Mouse (Mus musculus) neural tube, embryonic 11.5 days (tissue): ENCODE data around the gene Mpg. TPM values are rescaled to one million over a fixed set of nuclear protein-coding genes. Genes with fewer than 3 reads are reported as not detected.

Experiments used
- ATAC-seq: fragments of 200-750 bp; cut with Nextera tagmentation; 2 replicates; pipeline ENCODE4 v1.8.0; 2017; ENCODE audit warnings: moderate number of reproducible peaks, mild to moderate bottlenecking, moderate TSS enrichment, moderate library complexity; ENCODE audit not compliant: insufficient read depth, low FRiP score, low TSS enrichment
- DNase-seq: peaks from one replicate; pipeline ENCODE4 v3.0.0-alpha.2; 2015; ENCODE audit warnings: low spot score
- H3K27ac ChIP-seq: fragments of 300-500 bp; sonication (generic); 2 replicates; pipeline ENCODE4 v1.5.1; 2014; ENCODE audit warnings: low read depth, mild to moderate bottlenecking, low read length
- H3K27me3 ChIP-seq: fragments of 300-500 bp; sonication (generic); 2 replicates; pipeline ENCODE4 v1.6.1; 2014; ENCODE audit warnings: mild to moderate bottlenecking, low read length, mixed read lengths; ENCODE audit not compliant: control insufficient read depth, insufficient read depth
- H3K36me3 ChIP-seq: fragments of 300-500 bp; sonication (generic); 2 replicates; pipeline ENCODE4 v1.6.1; 2014; ENCODE audit warnings: mild to moderate bottlenecking, low read length, moderate library complexity, mixed read lengths; ENCODE audit not compliant: control insufficient read depth, insufficient read depth
- H3K4me1 ChIP-seq: fragments of 300-500 bp; sonication (generic); 2 replicates; pipeline ENCODE4 v1.6.1; 2014; ENCODE audit warnings: low read length, mixed read lengths; ENCODE audit not compliant: control insufficient read depth, insufficient read depth
- H3K4me2 ChIP-seq: fragments of 300-500 bp; sonication (generic); 2 replicates; pipeline ENCODE4 v1.6.1; 2014; ENCODE audit warnings: low read depth, mild to moderate bottlenecking, moderate library complexity
- H3K4me3 ChIP-seq: fragments of 300-500 bp; sonication (generic); 2 replicates; pipeline ENCODE4 v1.5.1; 2014; ENCODE audit warnings: low read depth, low read length
- H3K9ac ChIP-seq: fragments of 300-500 bp; sonication (generic); 2 replicates; pipeline ENCODE4 v1.6.1; 2014; ENCODE audit warnings: mild to moderate bottlenecking, low read length
- H3K9me3 ChIP-seq: fragments of 300-500 bp; sonication (generic); 2 replicates; pipeline ENCODE4 v1.6.1; 2016; ENCODE audit warnings: low read length; ENCODE audit not compliant: control insufficient read depth
- WGBS: fragments of 180-500 bp; shearing (Covaris S2); extraction: QIAGEN DNeasy Blood & Tissue Kit; methylation state at CpG from one replicate; pipeline ENCODE4 v1.1.7; 2014; 5-methylcytosine and 5-hydroxymethylcytosine counted together
- polyA plus RNA-seq: library from polyadenylated mRNA; unstranded; fragments of >200 nt; fragmentation: Nextera tagmentation; extraction: Ambion mirVana; gene quantifications from 2 replicates; pipeline ENCODE4 v1.2.1, GENCODE M21; 2014

The Mpg gene
- polyA plus RNA-seq, 1 experiment from 2014 or later = 29.4 TPM

DNA sequence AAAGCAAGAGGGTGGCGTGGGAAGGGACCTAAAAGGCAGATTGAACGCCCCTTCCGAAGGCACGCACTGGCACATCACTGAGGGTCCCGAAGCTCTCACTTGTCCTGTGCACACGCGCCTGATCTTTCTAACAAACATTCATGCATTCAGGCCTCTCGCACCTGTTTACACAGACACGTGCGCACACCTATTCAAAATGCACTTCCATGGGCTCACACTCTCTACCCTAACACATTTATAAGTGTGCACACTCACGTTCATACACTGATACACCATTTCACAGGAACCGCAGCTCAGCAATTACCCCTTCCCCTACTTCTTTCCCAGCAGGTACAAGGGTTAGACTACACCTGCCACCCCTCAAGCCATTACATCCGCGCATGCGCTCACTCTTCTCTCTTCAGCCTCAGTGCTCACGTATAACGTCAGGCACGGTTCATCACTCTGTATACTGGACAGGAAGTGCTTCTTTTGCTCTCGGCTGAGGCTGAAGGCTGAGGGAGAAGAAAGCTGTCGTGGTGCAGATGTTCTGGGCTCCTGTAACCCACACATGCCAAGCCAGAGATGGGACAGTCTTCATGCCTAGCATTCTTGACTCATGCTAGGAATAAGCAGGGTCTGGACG is 3.6 kb upstream of the Mpg start:
- DNase-seq = no peak
- Histone ChIP-seq H3K27me3 (peaks cover 6% of the 10 kb centered on the region; the same call in 1 of the 2 replicates), H3K36me3 (no peaks in the 10 kb centered on the region), H3K9me3 (no peaks in the 10 kb centered on the region), H3K4me2 (peak overlapping the region; percentile 99), H3K27ac (no peak overlapping the region), H3K4me1 (peaks cover 24% of the 10 kb centered on the region), H3K4me3 (peak overlapping the region; percentile 85), H3K9ac (peak overlapping the region; percentile 89)
- ATAC-seq = no peak
- WGBS = 9% methylated on average over 21 of the region's 21 CpGs

- 63% methylated on average over 4 of the region's 4 CpGs for WGBS
- Histone ChIP-seq H3K4me3 (no peak overlapping the region), H3K27ac (no peak overlapping the region), H3K36me3 (no peaks in the 10 kb centered on the region), H3K4me2 (no peak overlapping the region), H3K4me1 (peaks cover 24% of the 10 kb centered on the region), H3K9ac (no peak overlapping the region), H3K27me3 (peaks cover 6% of the 10 kb centered on the region; the same call in 1 of the 2 replicates), H3K9me3 (no peaks in the 10 kb centered on the region)
- no peak for DNase-seq
- no peak for ATAC-seq
Measured at GRCm38 (mm10) chr11:32223297-32223967, 2.9 kb upstream of the Mpg start.

- H3K9me3 ChIP-seq = no peaks in the 10 kb centered on the region
- no peak for ATAC-seq
- H3K27ac ChIP-seq = peak overlapping the region; percentile 11; the same call in 1 of the 2 replicates
- DNase-seq = peak; percentile 38
- H3K4me1 ChIP-seq = peaks cover 21% of the 10 kb centered on the region
- no peaks in the 10 kb centered on the region; the same call in 1 of the 2 replicates for H3K36me3 ChIP-seq
- H3K4me2 ChIP-seq = no peak overlapping the region
- 35% methylated on average over 4 of the region's 4 CpGs for WGBS
- no peak overlapping the region for H3K4me3 ChIP-seq
- H3K9ac ChIP-seq = no peak overlapping the region
- peaks cover 6% of the 10 kb centered on the region; the same call in 1 of the 2 replicates for H3K27me3 ChIP-seq
Measured at GRCm38 (mm10) chr11:32224468-32225139, 1.7 kb upstream of the Mpg start.

- Histone ChIP-seq H3K27me3 (peaks cover 6% of the 10 kb centered on the region; the same call in 1 of the 2 replicates), H3K27ac (peak overlapping the region; percentile 11), H3K4me1 (peaks cover 21% of the 10 kb centered on the region), H3K9me3 (no peaks in the 10 kb centered on the region), H3K4me2 (no peak overlapping the region; the same call in 1 of the 2 replicates), H3K4me3 (peak overlapping the region; percentile 67; the same call in 1 of the 2 replicates), H3K9ac (no peak overlapping the region), H3K36me3 (peaks cover 2% of the 10 kb centered on the region; the same call in 1 of the 2 replicates)
- WGBS = 60% methylated on average over 7 of the region's 7 CpGs
- no peak for ATAC-seq
- no peak for DNase-seq
Measured at GRCm38 (mm10) chr11:32225222-32226104, 842 bp upstream of the Mpg start.

DNA sequence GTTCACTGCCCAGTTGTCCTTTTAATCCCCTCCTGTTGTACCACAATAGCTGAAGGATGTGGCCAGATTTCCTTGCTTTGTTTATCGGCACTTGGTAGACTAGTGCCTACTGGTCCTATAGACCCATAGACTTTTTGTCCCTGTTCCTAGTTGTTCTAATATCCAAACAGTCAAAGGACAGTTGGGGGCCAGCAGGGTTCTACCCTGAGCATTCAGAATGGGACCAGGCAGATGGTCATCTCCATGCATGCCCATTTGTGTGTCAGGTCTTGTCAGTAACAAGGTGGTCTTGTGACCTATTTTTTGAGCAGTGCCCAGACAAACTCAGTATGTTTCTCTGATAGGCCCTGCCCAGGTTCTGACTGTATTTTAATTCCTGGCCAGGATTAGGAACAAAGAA is 736 bp downstream of the Mpg start:
- Histone ChIP-seq H3K4me1 (peaks cover 18% of the 10 kb centered on the region), H3K27me3 (peaks cover 6% of the 10 kb centered on the region; the same call in 1 of the 2 replicates), H3K27ac (no peak overlapping the region), H3K4me2 (peak overlapping the region; percentile 79), H3K36me3 (peaks cover 6% of the 10 kb centered on the region), H3K9ac (peak overlapping the region; percentile 81), H3K9me3 (no peaks in the 10 kb centered on the region), H3K4me3 (peak overlapping the region; percentile 67)
- DNase-seq (no peak), ATAC-seq (no peak)
- WGBS = 59% methylated on average over 1 of the region's 1 CpGs

GRCm38 (mm10) chr11:32227555-32227954 is 1.2 kb downstream of the Mpg start:
- no peak overlapping the region for H3K4me3 ChIP-seq
- peaks cover 4% of the 10 kb centered on the region; the same call in 1 of the 2 replicates for H3K27me3 ChIP-seq
- H3K4me2 ChIP-seq = no peak overlapping the region
- peaks cover 6% of the 10 kb centered on the region for H3K36me3 ChIP-seq
- peaks cover 13% of the 10 kb centered on the region for H3K4me1 ChIP-seq
- no peak overlapping the region for H3K27ac ChIP-seq
- H3K9me3 ChIP-seq = no peaks in the 10 kb centered on the region
- ATAC-seq = no peak
- 95% methylated on average over 9 of the region's 9 CpGs for WGBS
- DNase-seq = no peak
- H3K9ac ChIP-seq = no peak overlapping the region

DNA sequence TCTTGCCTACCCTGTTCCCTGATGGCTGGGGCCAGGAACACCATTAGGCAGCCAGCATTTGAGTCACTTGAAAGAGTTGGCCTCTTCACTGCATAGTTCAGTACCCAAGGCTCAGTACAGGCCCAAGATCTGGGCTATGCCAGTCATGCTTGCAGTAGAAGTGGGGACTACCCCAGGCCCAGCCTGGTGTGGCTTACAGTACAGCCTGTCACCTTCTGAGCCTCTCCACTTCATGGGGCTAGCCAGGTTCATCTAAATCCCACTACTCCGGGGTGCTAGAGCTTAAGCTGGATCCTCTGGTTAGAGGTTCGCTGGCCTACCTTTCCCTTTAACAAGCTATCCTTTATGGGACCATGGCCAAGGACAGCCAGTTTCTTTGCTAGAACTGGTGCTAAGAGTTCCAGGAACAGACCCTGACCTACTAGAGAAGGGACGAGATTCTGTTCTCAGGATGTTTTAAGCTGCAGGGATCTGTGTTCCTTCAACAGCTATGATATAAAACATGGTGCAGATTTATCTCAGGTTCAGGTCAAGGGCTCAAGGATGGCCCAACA is 2.1 kb downstream of the Mpg start:
- Histone ChIP-seq H3K4me1 (peaks cover 10% of the 10 kb centered on the region), H3K9ac (no peak overlapping the region), H3K9me3 (no peaks in the 10 kb centered on the region), H3K36me3 (peaks cover 6% of the 10 kb centered on the region), H3K4me2 (no peak overlapping the region), H3K27ac (no peak overlapping the region), H3K27me3 (peaks cover 4% of the 10 kb centered on the region; the same call in 1 of the 2 replicates), H3K4me3 (no peak overlapping the region)
- WGBS = 91% methylated on average over 3 of the region's 3 CpGs
- DNase-seq (no peak), ATAC-seq (no peak)

DNA sequence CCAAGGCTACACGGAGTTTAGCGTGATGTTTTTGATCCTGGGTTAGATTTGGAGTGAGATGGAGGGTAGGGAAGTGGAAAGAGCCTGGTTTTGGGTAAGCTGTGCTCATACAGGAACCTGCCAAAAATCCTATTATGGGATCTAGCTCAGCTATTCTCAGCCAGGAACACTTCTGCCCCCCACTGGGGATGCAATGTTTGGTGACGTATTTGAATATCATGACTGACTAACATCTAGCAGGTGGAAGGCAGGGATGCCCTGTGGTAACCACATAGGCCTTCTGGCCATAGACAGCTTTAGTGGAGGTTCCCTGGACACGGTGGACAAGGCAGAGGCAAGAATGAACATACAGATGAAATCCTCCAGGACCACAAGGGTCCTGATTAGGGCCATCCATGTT is 3.9 kb downstream of the Mpg start:
- DNase-seq = no peak
- ATAC-seq = no peak
- Histone ChIP-seq H3K36me3 (peaks cover 6% of the 10 kb centered on the region), H3K4me3 (no peak overlapping the region), H3K27ac (no peak overlapping the region), H3K4me2 (no peak overlapping the region), H3K27me3 (no peaks in the 10 kb centered on the region), H3K9me3 (no peaks in the 10 kb centered on the region), H3K9ac (no peak overlapping the region), H3K4me1 (peaks cover 7% of the 10 kb centered on the region)
- 83% methylated on average over 4 of the region's 4 CpGs for WGBS
